Mouse (Mus musculus) cerebellum, adult 11 months (tissue): ENCODE measurements around the gene Gse1.

Experiments used
- DNase-seq: peaks from one replicate; pipeline ENCODE4 v3.0.0; 2022

Gse1 gene

GRCm38 (mm10) chr8:120305800-120306385 is 77.6 kb downstream of the Gse1 start:
- DNase-seq, result no peak

GRCm38 (mm10) chr8:120307103-120307502 is 78.8 kb downstream of the Gse1 start:
- DNase-seq, result no peak

- DNase-seq, result no peak
These were observed 79.3 kb downstream of the Gse1 start for GRCm38 (mm10) chr8:120307528-120307927.

DNA sequence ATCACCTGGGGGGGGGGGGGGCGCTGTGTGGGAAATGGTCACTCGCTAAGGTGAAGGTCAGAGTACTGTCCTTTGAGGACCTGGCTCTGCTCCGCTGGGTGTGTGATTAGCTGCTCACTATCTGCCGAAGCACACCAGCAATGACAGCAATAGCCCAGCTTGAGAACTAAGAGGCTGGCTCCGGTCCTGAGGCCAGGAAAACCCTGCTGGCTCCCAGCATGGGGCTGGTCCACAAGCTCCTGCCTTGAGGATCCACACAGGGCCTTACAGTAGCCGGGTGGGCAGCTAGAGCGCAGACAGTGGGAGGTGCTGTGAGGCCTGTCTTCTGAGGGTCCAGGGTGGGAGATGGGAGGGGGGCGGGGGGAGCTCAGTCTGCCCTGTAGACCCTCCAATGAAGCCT is 79.9 kb downstream of the Gse1 start:
- DNase-seq, result no peak

GRCm38 (mm10) chr8:120308553-120308952 is 80.3 kb downstream of the Gse1 start:
- no peak for DNase-seq

DNA sequence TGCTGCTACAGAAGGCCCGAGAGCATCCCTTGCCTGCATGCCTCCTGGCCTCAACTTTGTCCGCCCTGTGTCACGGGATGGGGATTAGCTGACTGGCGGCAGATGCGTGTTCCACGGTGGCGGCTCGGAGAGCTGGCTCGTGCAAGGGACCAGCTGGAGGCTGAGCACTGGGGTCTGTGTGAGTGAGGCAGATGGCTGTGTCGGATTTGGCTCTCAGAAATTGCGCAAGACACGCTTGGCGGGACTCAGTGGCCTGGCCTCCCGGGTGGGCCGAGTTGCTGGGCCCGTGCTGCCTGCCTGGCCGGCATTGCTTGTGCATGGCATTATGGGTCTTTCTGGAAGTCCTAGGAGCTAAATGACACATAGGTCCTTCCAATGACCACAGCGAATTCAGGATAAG is 81.1 kb downstream of the Gse1 start:
- DNase-seq, result peak; percentile 65

- DNase-seq, result no peak
These were observed 81.8 kb downstream of the Gse1 start for GRCm38 (mm10) chr8:120310063-120310462.

DNA sequence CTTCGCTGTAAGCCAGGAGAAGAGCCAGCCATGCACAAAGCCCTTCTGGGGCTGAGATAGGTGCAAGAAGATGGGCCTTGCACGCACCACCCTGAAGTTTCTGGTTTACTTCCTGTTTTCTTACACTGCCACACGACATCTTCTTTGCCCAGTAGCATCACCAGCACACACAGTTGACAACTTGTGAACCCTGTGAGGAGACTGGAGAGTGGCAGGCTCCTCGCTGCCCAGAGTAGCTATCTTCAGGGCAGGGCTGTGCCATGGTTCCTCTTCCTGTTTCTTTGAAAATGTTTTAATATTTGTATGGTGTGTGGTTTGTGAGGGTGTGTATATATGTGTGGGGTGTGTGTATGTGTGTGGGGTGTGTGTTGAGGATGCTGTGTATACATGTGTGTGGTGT is 84.2 kb downstream of the Gse1 start:
- no peak for DNase-seq

DNA sequence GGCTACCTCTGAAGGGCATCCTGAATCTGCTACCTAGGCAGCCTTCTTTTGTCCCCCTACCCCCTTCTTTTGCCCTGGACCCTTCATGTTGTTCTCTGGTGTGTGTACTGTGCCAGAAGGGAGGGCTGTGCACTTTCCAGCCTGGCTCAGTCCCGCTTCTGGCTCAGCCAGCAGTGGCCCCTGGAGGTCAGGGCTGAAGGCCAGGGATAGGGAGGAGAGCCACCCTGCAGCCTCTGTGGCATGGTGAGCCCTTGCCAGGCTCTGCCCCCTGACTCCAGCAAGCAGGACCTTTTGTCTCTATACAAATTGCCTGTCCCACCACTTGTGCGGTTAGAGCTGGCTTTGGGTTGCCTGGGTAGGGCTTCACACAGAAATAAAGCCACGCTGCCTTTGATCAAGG is 85.4 kb downstream of the Gse1 start:
- no peak for DNase-seq

- no peak for DNase-seq
These were observed 86.7 kb downstream of the Gse1 start for GRCm38 (mm10) chr8:120314932-120315331.

- no peak for DNase-seq
These were observed 87.4 kb downstream of the Gse1 start for GRCm38 (mm10) chr8:120315644-120316043.

- no peak for DNase-seq
These were observed 88.5 kb downstream of the Gse1 start for GRCm38 (mm10) chr8:120316707-120317106.

GRCm38 (mm10) chr8:120317118-120317824 is 89.0 kb downstream of the Gse1 start:
- no peak for DNase-seq

DNA sequence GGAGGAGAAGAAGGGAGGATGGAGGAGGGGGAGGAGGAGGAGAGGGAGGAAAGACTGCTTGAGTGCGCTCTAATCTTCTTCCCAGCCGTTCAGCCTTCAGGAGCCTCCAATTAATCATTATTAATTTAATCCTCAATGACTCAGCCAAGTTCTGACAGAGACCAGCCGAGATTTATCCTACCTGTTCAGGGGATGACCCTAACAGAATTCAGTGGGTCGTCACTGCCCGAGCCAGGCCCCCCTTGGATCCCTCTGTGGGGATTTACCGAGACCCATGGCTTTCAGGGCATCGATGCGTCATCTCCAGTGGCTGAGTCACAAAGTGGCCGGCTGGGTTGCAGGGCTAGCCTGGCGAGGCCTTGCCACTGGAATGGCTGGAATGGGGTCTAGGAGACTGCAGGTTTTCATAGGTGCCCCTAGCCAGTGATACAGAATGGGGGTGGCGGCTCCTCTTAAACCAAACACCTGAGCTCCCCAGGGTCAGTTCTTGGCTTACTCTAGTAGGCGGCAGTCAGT is 90.3 kb downstream of the Gse1 start:
- DNase-seq, result no peak

- DNase-seq, result peak; percentile 75
These were observed 91.2 kb downstream of the Gse1 start for GRCm38 (mm10) chr8:120319449-120319848.

GRCm38 (mm10) chr8:120320146-120320545 is 91.9 kb downstream of the Gse1 start:
- DNase-seq, result no peak

DNA sequence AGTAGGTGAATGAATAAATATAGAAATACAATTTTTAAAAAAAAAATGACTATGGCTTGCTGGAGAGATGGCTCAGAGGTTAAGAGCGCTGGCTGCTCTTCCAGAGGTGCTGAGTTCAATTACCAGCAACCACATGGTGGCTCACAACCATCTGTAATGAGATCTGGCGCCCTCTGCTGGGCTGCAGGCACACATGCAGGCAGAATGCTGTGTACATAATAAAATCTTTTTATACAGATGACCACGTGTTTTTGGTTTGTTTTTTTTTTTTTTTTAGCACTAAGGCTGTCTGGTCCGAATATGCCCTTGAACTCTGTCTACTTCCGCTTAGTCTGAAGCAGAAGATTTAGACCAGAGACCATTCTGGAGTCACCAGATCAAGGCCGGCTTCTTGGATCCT is 93.5 kb downstream of the Gse1 start:
- no peak for DNase-seq

DNA sequence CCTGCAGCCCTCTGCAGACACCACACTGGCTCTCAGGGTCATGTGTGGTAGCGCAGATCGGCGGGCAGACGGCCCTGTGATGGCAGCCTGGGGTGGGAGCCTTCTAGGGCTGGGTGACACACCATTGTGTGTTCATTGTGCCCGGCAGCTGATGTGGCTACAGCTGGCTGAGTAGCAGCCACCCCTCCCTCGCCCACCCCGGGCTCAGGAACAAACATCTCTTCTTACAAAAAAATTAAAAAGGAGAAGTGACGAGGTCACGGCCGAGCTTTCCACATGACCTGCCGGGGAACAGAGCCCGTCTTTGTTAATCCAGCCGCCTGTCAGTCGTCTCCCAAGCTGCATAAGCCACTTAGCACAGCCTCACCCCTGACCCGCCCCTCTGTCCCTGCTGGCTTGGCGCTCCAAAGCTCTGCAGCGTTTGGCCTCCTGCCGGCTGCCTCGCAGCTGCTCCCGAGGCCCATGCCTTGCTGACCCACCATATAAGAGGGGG is 94.7 kb downstream of the Gse1 start:
- DNase-seq, result no peak

DNA sequence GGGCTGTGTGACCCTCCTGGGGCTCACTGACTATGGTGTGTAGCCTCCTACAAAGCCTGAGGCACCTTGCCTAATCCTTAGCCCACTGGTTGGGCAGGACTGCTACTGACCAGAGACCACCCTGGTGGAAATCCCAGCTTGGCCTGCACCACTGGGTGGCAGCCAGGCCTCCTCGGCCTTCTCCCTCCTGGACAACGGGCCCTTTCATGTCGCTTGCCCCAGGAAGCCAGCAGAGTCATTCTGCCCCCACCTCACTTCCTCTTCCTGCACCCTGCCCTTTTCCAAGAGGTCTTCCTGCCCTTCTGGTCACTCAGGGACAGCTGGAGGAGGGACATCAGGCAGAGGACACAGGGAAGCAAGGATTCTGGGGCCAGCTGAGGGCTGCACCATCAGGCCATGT is 96.3 kb downstream of the Gse1 start:
- no peak for DNase-seq

DNA sequence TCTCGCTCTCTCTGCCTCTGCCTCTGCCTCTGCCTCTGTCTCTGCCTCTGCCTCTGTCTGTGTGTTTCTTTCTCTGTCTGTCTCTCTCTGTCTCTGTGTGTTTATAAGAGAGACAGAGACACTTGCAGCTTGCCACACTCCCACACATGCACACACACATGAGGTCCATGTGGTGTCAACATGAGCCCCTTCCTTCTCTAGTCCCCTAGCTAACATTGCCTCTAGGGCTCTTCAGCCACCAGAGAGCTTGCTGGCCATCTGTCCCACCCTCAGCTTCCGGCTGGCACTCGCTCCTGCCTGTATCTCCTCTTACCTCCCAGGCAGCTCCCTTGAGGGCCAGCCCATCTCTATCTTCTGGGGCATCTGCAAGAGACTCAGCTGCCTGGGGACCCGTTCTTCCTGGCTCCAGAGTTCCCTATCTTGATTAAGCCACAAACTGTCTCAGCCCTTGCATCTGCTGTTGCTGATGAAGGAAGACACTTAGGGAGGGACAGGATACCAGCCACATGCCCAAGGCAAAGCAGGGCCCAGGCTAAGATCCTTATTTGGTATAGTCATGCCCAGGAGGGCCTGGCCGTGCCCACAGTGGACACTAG is 97.0 kb downstream of the Gse1 start:
- DNase-seq, result no peak

DNA sequence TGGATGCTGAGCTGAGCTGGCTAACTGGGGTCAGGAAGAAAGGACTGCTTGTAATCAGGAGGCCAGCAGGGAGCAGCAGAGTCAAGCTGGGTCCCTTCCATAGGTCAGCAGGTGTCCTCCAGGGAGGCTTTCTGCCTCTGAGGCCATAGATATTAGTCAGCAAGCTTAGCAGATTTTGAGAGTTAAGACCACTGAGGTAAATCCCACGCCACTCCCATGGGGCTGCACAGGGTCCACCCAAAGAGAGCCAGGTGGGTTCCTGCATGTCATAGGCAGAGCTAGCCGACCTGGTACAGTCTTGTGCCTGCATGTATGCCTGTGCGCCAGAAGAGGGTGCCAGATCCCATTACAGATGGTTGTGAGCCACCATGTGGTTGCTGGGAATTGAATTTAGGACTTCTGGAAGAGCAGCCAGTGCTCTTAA is 98.9 kb downstream of the Gse1 start:
- DNase-seq, result no peak

- no peak for DNase-seq
These were observed 100.2 kb downstream of the Gse1 start for GRCm38 (mm10) chr8:120328361-120329022.

DNA sequence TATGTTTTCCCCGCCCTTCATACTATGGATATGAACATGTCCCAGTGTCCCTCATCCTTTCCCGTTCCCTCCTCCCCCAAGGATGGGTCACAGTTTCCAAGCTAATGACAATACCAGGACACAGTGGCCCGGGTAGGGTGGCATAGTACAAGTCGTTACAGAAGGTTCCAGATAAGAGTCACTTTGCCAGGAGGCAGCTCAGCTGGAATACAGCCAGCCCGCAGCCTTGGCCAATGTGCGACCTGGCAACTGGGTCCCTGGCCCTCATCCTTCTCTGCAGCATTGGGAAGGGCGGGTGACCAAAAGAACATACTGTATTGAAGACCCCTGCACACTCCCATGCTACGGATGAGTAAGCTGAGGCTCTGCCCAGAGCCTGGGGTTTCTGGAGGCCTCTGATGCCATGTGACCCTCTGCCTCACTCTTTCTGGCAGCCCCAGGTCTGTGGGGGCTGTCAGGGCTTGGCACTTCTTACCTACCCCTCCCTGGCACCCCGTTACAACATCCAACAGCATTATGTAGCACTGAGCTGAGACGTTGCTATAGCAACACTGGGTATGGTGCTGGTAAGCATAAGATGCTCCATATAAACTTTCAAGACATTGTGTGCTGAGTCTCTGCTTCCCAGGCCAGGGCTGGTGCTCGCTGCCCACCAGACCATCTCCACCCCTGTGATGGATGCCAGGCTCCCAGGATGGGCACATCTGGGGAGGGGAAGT is 100.9 kb downstream of the Gse1 start:
- no peak for DNase-seq
